In the genomic region with DNA sequence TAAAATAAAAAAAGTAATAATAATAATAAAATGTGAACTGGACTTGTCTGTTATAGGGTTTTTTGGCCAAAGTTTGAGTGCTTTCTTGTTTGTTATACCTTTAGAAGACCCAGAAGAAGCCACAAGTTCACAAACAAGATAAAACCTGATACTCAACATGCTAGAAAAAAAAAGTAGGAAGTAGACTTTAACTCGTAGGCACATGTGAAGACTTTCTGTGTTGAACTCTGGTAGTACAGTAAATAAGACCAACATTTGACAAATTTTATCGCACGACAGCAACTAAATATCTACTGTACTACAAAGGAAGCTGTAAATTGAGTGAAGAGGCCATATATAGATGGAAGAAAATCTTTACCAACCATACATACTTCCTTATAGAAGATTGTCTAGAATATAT, we compare ENCODE assay signal across 27 mouse cellular contexts.
"Had no signal": no experiment of that assay in that cellular context is flagged by ENCODE, and none has a peak within 500 bp of the region (broad histone marks: within the 10 kb centered on the region; RNA-seq: fewer than 3 reads in every experiment).

No protein-coding gene starts in this region.

- H3K36me3 ChIP-seq: limb, embryonic 10.5 days; limb, embryonic 12.5 days; limb, embryonic 13.5 days; limb, embryonic 15.5 days; liver, embryonic 12.5 days; liver, embryonic 13.5 days; liver, embryonic 15.5 days; lung, embryonic 15.5 days; midbrain, embryonic 10.5 days; midbrain, embryonic 12.5 days; midbrain, embryonic 13.5 days; midbrain, embryonic 15.5 days had no signal

- H3K9me3 ChIP-seq: limb, embryonic 10.5 days; limb, embryonic 12.5 days; limb, embryonic 13.5 days; limb, embryonic 15.5 days; liver, embryonic 12.5 days; liver, embryonic 13.5 days; liver, embryonic 15.5 days; lung, embryonic 15.5 days; megakaryocyte, embryonic 14.5 days; midbrain, embryonic 10.5 days; midbrain, embryonic 12.5 days; midbrain, embryonic 13.5 days; midbrain, embryonic 15.5 days had no signal

- H3K27ac ChIP-seq: limb, embryonic 10.5 days; limb, embryonic 12.5 days; limb, embryonic 13.5 days; limb, embryonic 15.5 days; liver, embryonic 12.5 days; liver, embryonic 13.5 days; liver, embryonic 14.5 days; liver, embryonic 15.5 days; lung, embryonic 15.5 days; macrophage; midbrain, embryonic 10.5 days; midbrain, embryonic 12.5 days; midbrain, embryonic 13.5 days; midbrain, embryonic 15.5 days had no signal

- H3K4me1 ChIP-seq: limb, embryonic 10.5 days; limb, embryonic 12.5 days; limb, embryonic 13.5 days; limb, embryonic 15.5 days; liver, embryonic 12.5 days; liver, embryonic 13.5 days; liver, embryonic 15.5 days; lung, embryonic 15.5 days; megakaryocyte, embryonic 14.5 days; midbrain, embryonic 10.5 days; midbrain, embryonic 12.5 days; midbrain, embryonic 13.5 days; midbrain, embryonic 15.5 days had no signal

- H3K4me3 ChIP-seq: limb, embryonic 10.5 days; limb, embryonic 12.5 days; limb, embryonic 13.5 days; limb, embryonic 15.5 days; liver, embryonic 12.5 days; liver, embryonic 13.5 days; liver, embryonic 15.5 days; lung, embryonic 15.5 days; megakaryocyte, embryonic 14.5 days; midbrain, embryonic 10.5 days; midbrain, embryonic 12.5 days; midbrain, embryonic 13.5 days; midbrain, embryonic 15.5 days; myocyte had no signal

- H3K9ac ChIP-seq: limb, embryonic 12.5 days; limb, embryonic 13.5 days; limb, embryonic 15.5 days; liver, embryonic 12.5 days; liver, embryonic 13.5 days; liver, embryonic 14.5 days; liver, embryonic 15.5 days; liver, postnatal 0 days; lung, embryonic 14.5 days; lung, embryonic 15.5 days; midbrain, embryonic 12.5 days; midbrain, embryonic 13.5 days; midbrain, embryonic 15.5 days had no signal

- H3K27me3 ChIP-seq: limb, embryonic 12.5 days; limb, embryonic 13.5 days; limb, embryonic 15.5 days; liver, embryonic 12.5 days; liver, embryonic 13.5 days; liver, embryonic 15.5 days; lung, embryonic 15.5 days; megakaryocyte, embryonic 14.5 days; midbrain, embryonic 12.5 days; midbrain, embryonic 13.5 days; midbrain, embryonic 15.5 days had no signal

- DNase-seq: left cerebral cortex, postnatal 4 days; liver; liver, embryonic 13.5 days; liver, postnatal 0 days; lung, adult 18-20 months; lung, adult 2 months; lung, embryonic 14.5 days; lung, postnatal 10 days; lung, postnatal 14 days; lung, postnatal 36 days; lung, postnatal 4 days; midbrain, embryonic 14.5 days had no signal
